Mouse (Mus musculus): ENCODE data around the gene Cntnap2.
"Not testable (repeated sequence)": the region's sequence is repeated elsewhere in the genome, so short reads cannot be mapped to it uniquely, and the experiment has no call there.

Cntnap2 gene

GRCm38 (mm10) chr6:47243863-47244606 lies 2184.9 kb downstream of the Cntnap2 start:
- in situ Hi-C loops (cut with MboI) = no loop called here

GRCm38 (mm10) chr6:47244642-47245041 lies 2185.5 kb downstream of the Cntnap2 start:
- in situ Hi-C loops (cut with MboI) = no loop called here

GRCm38 (mm10) chr6:47255270-47255669 lies 2196.1 kb downstream of the Cntnap2 start:
- in situ Hi-C loops (cut with MboI) = no loop called here

GRCm38 (mm10) chr6:47256227-47256887 lies 2197.2 kb downstream of the Cntnap2 start:
- in situ Hi-C loops (cut with MboI) = no loop called here

- in situ Hi-C loops (cut with MboI) = no loop called here
These were observed 2197.9 kb downstream of the Cntnap2 start for GRCm38 (mm10) chr6:47256918-47257506.

- in situ Hi-C loops (cut with MboI) = no loop called here
These were observed 2200.5 kb downstream of the Cntnap2 start for GRCm38 (mm10) chr6:47259626-47260114.

GRCm38 (mm10) chr6:47267236-47267635 lies 2208.1 kb downstream of the Cntnap2 start:
- in situ Hi-C loops (cut with MboI) = no loop called here

- in situ Hi-C loops (cut with MboI) = no loop called here
These were observed 2210.3 kb downstream of the Cntnap2 start for GRCm38 (mm10) chr6:47269455-47269854.

GRCm38 (mm10) chr6:47271576-47271975 lies 2212.4 kb downstream of the Cntnap2 start:
- in situ Hi-C loops (cut with MboI) = no loop called here

GRCm38 (mm10) chr6:47272606-47273575 lies 2213.7 kb downstream of the Cntnap2 start:
- in situ Hi-C loops (cut with MboI) = no loop called here

GRCm38 (mm10) chr6:47275065-47275464 lies 2215.9 kb downstream of the Cntnap2 start:
- in situ Hi-C loops (cut with MboI) = no loop called here

- in situ Hi-C loops (cut with MboI) = no loop called here
These were observed 2220.0 kb downstream of the Cntnap2 start for GRCm38 (mm10) chr6:47279183-47279582.

GRCm38 (mm10) chr6:47281584-47281983 lies 2222.4 kb downstream of the Cntnap2 start:
- in situ Hi-C loops (cut with MboI) = no loop called here

- in situ Hi-C loops (cut with MboI) = no loop called here
These were observed 2225.6 kb downstream of the Cntnap2 start for GRCm38 (mm10) chr6:47284794-47285193.

- in situ Hi-C loops (cut with MboI) = no loop called here
These were observed 2226.6 kb downstream of the Cntnap2 start for GRCm38 (mm10) chr6:47285742-47286141.

GRCm38 (mm10) chr6:47286247-47286967 lies 2227.2 kb downstream of the Cntnap2 start:
- in situ Hi-C loops (cut with MboI) = not testable (repeated sequence)

GRCm38 (mm10) chr6:47287722-47288121 lies 2228.6 kb downstream of the Cntnap2 start:
- in situ Hi-C loops (cut with MboI) = no loop called here

- in situ Hi-C loops (cut with MboI) = no loop called here
These were observed 2232.8 kb downstream of the Cntnap2 start for GRCm38 (mm10) chr6:47291973-47292372.

- in situ Hi-C loops (cut with MboI) = no loop called here
These were observed 2233.3 kb downstream of the Cntnap2 start for GRCm38 (mm10) chr6:47292437-47292836.

- in situ Hi-C loops (cut with MboI) = no loop called here
These were observed 2235.3 kb downstream of the Cntnap2 start for GRCm38 (mm10) chr6:47294433-47294832.

Measured in mature B cell (primary cell).